Mouse (Mus musculus): ENCODE results near the gene Rpain.
A peak's percentile ranks its signal among the peaks of the same experiment; 100 is the strongest.

Gene Rpain

DNA sequence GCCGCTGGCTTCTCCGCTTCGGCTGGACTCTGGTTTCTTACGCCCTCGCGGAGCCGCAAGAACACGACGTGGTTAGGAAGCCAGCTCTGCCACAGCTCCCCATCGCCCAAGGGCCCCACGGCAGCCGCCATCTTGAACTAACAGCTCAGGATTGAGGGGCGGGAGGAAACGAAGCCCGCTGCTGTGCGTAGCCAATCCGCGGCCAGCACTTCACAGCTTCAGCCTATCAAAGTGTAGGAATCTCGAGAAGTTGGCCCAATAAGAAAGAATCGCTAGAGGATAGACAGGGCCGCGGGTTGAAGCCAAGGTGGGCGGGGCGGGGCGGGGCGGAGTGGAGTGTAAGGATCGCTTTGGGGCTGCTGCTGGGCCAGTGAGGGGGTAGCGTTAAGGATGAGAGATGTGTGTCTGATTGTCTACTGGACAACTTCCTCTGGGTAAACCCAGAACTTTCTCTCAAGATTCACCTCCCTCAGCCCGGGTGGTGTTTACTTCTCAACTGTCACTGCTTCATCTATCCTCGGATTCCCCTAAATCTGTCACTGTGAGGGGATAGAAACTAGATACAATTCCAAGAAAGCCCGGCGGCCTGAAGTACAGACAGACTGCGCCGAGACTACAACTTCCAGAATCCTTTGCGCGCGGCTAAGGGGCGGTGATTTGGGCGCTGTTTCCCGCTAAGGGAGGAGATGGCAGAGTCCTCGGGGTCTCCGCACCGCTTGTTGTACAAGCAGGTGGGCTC is at the start of gene Rpain, which contains the start of gene Nup88:
TSS of gene Rpain (plus strand) at position 393 of the 739 bp plus-strand sequence.
TSS of gene Nup88 (minus strand) at position 153 of the 739 bp plus-strand sequence.
- DNase-seq: peak; percentile 96

DNA sequence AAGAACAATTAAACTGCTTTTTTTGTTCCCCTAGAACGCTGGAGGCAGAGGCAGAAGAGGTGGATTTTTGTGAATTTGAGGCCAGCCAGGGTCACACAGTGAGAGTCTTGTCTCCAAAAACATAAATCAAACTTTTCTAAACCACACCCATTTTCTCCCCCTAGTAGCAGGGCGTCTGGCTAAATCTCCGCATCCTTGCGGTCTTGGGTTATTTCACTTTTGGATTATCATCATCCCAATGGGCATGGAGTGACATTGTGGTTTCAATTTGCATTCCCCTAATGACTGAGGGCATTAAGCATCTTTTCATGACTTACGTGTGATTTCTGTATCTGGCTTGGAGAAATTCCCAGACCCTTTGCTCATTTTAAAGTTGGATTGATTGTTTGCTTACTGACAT is 38.6 kb upstream of the Rpain start:
- DNase-seq: no peak

DNA sequence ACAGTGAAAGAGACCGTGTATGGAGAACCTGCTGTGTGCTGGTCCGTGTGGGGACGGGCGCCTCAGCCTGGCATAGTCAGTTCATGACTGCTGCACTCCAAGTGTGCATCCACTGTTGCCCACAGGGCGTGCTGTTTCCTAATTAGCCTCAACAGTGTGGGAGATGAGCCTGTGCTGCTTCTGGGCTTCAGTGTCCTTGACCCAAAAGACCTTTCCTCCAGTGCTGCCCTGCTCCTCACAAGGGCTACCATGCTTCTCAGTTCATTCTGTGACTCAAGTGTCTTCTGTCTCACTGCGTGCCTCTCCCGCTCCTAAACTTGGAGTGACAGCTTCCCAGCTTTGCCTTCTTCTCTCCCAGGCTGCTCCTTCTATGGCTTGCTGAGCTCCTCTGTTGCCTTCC is 34.7 kb upstream of the Rpain start:
- no peak for DNase-seq

DNA sequence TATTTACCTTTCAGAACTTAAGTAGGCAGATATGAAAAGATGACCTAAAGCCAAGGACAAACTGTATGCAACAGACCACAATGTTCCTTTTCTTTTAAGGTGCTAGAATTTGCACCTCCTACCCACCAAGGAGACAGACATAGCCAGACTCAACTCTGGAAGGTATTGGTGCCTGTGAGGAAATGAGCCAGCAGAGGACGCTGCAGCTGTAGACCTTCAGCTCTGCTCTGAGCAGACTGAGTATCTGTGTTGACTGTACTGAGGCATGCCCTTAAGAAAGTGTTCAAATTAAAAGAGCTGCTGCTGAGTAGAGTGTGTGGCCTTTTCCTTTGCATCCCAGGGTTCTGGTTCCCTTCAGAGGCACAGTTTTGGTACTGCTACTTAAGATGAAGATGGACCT is 27.4 kb upstream of the Rpain start:
- no peak for DNase-seq

DNA sequence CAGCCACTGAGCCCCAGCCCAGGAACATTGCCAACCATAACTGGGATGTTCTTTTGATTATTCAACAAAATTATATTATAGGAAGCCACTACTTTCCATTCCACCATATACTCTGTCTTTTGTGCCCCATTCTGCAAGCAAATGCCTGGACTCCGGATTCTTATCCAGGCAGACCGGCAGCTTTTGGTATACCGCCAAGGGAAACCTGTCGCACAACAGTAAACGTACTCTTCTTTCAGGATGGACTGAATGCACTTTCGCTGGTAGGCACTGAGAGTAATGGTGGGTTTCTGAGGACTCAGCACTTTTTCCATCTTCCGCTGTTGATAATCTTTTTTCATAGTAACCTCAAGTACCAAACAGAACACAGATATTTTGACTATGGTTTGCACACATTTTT is 26.4 kb upstream of the Rpain start:
- DNase-seq: no peak

DNA sequence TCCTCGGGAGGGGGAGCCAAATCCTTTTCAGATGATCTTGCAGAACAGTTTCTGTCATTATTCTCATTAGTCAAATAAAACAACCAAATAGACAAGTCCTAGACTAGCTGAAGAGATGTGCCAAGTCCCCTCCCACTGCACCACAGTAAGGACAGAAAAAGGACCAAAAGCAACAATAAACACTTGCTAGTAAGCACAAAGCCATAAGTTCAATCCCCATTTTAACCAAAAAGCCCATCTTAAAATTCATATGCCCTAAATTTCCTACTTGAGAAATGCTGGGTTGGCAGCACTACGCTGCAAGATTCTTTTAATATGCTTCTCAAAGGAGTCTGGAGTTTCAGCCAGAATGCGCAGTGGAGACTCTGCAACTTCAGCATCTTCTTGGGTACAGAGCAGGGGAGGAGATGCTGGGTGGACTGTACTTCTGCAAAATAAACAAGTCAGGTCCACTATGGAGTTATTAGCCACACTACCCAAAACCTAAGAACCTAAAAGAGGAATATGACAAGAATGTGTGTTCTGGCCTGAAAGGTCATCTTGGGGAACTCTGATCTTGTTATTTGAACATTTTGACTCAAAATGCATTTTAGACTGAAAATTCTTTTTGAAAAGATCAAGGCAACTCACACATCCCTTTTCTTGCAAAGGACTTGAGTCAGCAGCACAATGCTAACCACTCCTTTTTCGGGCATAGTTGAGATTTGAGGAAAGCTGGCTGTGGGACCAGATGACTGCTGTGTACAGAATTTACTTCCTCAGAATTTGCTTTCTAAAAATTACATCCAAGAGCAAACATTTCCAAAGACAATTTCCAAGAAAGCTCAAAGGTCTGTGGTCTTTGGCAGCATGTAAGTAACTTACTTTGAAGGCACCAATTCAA is 24.8 kb upstream of the Rpain start:
- no peak for DNase-seq

DNA sequence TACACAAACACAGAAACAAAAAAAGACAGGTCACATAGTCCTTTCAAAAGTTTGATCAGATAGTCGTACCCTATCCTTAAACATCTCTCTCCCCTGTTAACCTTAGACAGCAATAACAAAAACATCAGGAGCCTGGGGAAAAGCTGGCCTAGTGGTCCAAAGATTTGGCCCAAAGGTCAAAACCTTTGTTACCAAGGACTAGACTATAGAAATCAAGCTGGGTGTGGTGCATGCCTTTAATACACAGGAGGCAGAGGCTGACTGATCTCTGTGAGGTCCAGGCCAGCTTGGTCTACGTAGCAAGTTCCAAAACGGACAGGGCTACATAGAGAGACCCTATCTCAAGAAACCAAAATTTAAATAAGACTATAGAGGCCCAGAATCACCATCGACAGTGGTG is 15.3 kb upstream of the Rpain start:
- DNase-seq: no peak

DNA sequence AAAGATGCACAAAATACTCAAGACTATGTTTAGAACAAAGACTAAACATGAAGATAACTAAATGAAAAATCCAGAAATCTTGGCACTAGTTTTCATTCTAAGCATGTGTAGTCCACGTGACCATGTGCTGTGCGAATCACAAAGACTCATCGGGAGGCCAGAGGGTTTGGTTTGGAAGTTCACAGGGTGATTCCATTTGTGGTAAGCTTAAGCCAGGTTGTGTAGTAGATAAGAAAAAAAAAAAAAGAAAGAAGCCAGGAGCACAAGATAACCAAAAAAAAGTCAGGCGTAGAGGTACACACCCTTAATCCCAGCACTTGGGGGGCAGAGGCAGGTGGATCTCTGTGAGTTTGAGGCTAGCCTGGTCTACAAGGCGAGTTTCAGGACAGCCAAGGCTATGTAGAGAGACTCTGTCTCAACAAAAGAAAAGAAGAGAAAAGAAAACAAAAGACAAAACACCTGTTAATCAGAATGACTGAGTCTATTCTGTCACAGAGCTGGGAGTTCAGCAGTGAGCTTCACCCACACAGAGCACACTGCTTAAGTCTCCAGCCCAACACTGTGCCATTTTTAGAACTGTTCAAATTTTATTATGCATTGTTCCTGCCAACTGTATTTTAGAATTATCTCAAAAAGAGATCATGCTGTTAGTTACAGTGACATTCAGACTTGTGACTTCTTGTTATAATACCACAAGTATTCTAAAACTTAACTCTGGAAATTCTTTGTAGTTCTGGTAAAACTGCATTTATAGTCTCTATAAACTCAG is 9.0 kb upstream of the Rpain start:
- no peak for DNase-seq

DNA sequence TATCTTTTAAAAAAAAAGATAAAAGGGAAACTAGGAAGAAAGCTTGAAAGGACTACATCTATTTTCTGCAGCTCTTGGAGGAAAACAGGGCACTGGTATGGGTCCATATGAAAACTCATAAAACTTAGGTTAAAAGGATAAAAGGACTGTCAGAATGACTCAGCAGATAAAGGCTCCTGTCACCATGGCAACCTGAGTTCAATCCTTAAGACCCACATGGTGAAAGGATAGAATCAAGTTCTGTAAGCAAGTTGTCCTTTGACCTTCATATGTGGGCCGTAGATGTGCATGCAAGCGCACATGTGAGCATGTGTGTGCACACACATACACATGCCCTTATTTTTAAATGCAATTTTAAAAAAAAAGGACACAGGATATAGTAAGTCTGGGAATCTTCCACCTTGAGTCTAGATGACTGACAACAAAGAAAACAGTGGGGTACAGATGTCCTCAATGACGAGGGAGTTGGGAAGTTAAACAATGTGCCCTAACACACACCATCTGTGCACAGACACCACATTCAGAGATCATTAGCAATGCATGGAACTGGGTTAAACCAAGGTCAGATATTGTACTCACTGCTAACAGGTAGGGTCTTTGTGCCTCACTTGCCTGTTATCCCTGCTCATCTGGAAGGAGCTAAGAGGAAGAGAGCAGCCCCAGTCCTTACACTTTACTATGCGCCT is 5.6 kb upstream of the Rpain start:
- no peak for DNase-seq

DNA sequence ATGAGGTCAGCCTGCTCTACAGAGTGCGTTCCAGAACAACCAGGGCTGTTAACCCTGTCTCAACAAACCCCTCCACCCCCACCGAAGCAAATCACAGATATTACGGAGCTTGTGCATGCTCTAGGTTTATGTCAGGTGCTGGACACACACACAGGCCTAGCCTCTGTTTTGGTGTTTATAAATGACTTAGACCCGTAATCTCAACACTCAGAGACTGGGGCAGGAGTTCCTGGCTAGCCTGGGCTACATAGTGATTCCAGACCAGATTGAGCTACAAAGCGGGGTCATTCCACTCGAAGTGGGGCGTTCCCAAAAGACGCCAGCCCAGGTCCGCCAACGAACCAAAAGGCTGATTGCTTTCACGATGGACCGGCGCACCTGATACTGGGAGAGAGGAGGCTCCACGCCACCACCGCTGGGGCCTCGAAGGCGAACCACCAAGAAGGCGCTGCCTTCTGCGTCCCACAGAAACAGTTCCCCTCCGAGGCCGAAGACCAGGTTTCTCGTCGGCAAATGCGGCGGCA is 680 bp upstream of the Rpain start:
- DNase-seq: no peak

DNA sequence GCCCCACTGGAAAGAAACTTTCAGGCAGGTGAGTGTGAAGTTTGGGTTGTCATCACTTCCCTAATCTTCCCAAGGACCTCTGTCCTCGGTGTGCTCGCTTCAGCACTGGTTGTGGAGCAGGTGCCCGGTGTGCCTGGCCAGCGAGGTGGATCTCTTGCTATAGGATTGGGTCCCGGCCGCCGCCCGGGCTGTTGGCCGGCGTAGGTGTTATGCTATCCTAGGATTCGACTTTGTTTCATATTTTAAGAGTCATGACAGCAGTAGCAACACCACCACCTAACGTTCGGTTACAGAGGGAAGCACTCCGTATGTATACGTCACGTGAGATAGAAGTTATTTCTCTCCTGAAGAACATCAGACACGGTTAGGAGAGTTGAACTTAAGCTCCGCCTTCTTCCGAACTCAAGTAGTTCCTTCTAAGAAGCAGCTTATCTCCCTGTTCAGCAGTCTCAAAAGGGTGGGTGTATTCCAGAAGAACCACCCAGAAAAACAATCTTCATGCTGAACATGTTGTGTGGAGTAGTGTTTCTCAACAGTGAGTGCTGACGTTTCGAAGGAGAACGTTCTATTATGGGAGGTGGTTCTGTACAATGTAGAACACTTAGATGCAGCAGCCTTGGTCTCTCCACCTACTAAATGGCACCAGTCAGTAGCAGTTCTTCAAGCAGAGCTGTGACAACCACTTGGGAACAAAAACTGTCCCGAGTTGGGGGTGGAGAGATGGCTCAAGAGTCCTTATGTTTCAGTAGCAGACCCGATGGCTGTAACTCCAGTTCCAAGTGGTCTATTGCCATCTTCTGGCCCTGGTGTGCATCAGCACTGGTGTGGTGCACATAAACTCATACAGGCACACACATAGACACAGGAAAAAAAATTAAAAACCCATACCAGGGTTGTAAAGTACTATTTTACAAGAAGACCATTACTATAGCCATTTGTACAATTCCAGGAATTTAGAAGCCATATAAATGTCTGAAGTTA is 837 bp downstream of the Rpain start:
- DNase-seq: peak in 1 of 2 experiments; percentile 51

DNA sequence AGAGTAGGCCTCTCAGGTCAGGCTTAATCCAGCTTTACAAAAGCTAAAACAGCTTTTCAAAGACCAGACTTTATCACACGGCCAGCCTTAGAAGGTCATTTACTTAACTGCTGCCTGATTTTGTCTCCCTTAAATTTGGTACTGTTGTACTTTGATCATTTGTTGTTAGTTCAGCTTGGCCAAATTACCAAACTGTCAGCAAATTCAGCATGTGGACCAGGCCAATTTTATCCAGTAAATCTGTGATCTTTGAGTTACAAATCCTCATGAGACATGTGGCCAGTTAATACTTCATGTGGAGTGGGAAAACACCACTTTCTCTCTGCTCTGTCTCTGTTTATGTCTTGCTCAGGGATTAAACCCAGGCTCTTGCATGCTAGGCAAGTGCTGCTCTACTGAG is 2.6 kb downstream of the Rpain start:
- DNase-seq: no peak

DNA sequence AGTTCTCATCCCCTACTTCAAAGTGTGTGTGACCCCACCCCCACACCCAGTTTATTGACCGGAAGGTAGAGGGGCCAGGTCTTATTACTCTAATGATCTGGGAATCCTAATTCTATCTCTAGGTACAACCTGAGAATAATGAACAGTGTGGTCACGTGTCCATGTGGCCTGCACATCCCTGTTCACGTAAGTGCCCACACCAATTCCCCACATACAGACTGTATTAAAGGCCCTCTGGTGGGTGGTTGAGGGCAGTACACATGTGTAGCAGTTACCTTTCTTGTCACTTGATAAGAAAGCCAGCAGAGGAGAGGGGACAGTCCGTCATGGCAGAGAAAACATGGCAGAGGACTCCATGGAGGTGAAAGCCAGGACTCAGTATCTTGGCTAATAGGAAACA is 3.9 kb downstream of the Rpain start:
- DNase-seq: no peak

DNA sequence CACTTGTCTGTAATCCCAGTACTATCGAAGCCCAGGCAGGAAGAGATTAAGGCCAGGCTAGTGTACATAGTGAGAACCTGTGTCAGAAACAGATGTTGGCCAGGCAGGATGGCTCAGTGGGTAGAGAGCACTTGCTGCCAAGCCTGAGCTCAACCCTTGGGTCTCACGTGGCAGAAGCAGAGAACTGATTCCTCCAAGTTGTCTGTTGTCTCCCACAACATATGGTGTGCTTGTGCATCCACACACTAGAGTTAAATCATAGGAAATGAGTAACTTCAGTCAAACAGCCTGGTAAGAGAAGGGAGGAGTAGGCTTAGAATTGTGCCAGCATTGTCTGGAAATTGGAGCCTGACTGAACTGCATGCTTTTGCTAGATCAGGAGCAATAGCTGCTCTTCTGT is 5.2 kb downstream of the Rpain start:
- no peak for DNase-seq

DNA sequence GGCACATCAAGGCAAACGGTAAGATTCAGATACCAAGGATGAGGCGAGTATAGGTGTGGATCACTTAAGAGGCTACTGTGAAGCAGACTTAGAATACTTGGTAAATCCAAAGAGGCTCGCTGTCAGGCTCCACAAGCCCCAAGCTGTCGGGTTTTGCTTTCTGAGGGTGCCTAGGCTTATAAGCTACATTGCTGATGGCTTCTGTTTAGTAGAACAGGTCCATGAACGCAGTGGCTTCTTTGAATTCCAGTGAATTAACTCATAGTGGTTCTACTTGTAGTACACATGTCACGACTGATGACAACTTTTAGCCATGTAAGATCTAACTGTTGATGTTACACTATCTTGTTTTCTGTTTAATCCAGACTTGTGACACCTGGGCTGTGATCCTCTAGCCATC is 7.3 kb downstream of the Rpain start:
- DNase-seq: no peak

DNA sequence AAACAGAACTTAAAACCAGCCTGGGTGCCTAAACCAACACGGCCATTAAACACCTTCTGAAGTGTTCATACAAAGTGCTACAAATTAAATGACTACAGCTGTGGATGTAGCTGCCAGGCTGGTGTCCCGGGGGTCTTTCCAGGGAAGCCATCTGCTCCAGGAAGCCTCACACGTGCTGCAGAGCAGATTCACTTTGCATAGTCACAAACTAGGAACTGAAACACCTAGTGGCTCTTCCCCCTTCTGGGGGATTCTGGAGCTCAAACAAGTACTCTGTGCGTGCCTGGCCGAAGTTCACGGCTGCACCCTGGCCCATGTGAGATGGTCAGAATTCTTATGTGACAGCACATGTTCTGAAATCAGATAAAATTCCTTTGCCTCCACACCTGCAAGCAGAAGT is 10.2 kb downstream of the Rpain start:
- no peak for DNase-seq

DNA sequence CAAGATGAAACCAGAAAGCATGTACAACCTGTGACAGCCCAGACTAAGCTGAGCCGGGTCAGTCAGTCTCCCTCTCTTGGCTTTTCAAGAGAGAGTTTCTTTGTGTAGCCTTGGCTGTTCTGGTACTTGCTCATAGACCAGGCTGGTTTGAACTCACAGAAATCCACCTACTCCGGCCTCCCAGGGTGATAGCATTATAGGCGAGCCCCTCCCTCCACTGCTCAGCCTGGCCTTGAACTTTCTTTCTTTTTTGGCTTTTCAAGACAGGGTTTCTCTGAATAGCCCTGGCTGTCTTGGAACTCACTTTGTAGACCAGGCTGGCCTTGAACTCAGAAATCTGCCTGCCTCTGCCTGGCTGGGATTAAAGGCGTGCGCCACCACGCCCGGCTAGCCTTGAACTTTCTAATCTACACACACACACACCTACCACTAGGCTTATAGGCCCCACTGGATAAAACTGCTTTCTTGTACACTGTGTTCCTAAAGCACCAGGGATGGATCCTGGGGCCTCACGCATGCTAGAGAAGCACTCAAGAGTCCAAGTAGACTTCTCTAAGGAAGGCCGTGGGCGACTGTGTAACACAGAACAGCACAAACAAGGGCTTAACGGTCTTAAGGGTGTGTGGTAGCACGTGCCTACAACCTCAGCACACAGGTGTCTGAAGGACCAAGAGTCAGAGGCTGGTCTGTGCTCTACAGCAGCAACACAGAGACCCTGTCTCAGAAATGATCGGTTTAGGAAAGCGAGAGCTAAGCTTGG is 10.9 kb downstream of the Rpain start:
- no peak for DNase-seq

DNA sequence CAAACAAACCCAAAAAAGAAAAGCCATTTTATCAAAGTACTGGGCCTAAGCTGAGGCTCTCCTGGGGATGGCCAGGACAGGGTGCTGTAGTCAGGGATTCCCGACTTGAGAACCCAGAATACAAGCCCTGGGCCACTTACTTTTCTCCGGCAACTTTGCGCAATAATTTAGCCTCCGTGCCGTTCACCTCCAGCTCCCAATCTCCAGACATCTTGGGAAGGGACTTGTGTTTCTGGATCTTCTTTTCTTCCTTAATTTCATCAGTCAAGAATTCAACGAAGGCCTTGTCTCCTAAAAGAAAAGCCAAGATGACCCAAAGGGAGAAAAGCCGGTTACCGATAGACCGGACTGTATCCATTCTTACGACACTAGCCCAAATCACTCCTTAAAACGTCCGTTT is 12.0 kb downstream of the Rpain start:
- DNase-seq: no peak

DNA sequence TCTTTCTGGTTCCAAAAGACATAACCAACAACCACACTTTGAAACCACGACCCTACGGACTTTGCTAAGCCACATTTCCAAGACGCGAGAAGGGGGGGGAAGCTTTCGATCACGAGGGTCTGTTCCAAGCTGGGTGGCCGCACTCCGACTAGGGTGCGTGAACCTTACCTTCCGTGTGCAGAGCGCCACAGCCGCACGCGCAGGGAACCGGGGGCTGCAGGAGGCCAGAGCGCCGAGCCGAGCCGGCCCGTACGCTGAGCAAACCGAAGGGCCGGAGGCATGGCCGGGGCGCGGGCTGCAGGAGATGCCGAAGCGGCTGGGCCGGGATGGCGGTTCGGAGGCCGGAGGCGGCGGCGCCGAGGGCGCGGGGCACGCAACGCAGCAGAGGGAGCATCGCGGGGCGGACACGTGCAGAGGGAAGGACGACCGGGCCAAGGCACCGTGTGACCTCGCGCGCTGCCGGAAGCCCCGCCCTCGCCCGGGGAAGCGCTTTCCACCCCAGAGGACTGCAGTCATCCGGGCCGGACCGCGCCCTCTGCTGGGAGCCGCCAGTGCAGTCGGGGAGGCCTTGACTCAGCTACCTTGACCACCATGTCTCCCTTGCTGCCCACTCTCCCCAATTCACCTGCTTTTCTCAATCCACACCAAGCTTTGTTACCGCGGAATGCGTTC is 12.7 kb downstream of the Rpain start, which contains the start of gene C1qbp:
TSS of gene C1qbp (minus strand) at position 470 of the 672 bp plus-strand sequence.
- peak; percentile 92 to 93 for DNase-seq

DNA sequence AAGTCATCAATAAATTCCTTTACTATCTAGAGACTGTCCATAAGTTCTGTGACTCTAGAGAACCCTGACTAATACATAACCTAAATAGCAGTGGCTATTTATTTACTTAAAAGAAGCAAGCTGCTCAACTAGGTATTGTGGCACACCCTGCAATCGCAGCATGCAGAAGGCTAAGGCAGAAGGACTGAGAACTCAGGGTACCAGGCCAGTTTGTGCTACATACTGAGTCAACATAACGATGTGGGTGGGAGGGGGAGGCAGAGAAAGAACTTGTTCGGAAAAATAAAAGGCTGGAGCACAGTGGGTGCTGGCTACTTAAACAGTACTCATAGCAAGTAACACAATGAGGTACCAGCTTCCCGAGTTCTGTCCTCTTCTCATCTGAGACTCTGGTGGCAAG is 31.2 kb downstream of the Rpain start:
- no peak for DNase-seq
